Mouse (Mus musculus): ENCODE measurements around the gene Hist1h2bg. TPM values are rescaled to one million over a fixed set of nuclear protein-coding genes. Genes with fewer than 3 reads are reported as not detected.
A peak's percentile ranks its signal among the peaks of the same experiment; 100 is the strongest.

The Hist1h2bg gene
- total RNA-seq, 4 experiments from 2014 or later, result 57.3 to 67.6 (median 60.8) TPM

DNA sequence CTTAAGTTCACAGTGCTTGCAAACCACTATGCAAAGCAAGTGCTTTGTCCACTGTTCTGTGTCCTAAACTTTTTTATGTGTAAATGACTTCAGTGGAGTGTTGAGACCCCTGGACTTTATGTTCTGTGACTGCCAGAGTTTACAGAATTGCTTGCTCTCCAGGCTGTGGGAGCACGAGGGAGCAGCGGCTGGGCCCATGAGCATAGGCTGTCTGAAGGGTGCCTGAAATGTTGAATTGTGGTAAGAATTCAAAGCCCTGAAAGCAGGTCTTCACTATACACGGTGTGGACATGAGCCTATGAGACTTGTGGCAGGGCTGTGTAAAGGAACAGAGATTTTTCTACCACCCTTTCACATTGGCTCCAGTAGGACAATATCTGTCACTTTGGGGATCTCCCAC lies 40.4 kb downstream of the Hist1h2bg start:
- DNase-seq (ENCODE audit: low spot score in 2 of 2), result no peak

DNA sequence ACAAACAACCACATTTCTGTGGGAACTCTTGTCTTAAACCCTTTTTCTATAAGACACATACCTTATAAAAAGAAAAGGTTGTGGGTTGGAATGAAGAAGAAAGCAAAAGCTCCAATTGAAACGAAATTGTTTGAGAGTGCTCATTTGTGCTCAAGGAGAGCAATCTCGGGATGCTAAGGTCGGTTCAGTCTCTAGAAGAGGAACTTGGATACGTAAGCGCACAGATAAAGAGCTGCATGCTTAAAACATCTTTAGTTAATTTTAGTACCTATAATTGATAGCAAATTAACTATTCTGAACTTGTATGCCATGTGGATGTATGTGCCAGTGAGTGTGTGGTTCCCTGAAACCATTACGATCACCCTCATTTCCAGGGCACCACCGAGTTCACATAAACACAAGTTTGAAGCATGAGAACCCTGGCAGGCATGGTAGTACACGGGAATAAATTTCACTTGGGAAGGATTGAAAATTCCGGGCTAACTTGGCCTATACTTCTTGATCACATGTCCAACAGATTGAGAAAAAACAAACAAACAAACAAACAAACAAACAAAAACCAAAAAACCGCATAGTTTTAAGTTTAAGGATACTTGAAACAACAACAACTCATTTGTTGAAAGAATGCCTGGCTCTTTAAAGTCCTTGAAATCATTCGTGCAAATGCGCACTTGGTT lies 49.0 kb downstream of the Hist1h2bg start:
- DNase-seq (ENCODE audit: low spot score in 2 of 2), result no peak

DNA sequence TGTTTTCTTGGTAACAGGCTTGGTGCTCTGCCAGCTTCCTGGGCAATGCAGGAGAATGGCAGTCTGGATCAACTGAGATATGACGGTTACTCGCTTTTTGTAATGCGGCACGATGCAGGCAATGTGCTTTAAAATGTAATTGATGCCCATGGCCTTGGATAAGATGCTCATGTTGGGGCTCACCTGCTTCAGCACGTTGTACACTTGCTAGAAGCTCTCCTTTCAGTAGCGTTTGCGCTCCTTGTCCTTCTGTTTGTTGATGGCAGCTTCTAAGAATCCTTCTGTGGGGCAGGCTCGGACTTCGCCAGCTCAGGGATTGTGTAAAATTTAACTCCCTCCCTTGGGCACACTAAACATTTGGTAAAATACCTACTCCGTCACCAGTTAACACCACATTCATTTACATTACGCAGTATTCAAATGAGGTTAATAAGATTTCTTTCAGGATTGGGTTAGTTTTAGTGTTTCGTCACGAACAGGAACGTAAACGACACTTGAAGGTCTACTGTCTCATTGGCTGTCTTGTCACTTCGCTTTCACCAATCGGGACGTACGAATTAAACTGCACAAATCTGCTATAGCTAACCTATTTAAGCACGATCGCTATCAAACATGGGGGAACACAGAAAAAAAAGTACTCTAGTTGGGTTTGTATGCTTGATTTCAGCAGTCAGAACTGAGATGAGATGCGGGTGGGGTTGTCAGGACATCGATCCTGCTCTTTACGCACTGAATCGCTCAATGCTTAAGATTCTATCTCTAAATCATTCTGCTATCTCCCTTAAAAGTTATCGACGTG lies 49.7 kb downstream of the Hist1h2bg start, which contains the start of gene Hist1h2be:
Hist1h2be (minus strand) TSS at position 392 of the 799 bp plus-strand sequence.
- DNase-seq (ENCODE audit: low spot score in 2 of 2), result peak; percentile 73 to 85

Small RNAs within 50 kb of the gene (microRNA-seq; reads per million reads assigned to microRNA genes)
- gene Gm44297, result 0 reads per million in 2 experiments
- gene Gm44359, result 0 reads per million in 2 experiments
- 0 reads per million in 2 experiments for gene Gm44394

Other genes with a start within 250 kb of the Hist1h2bg start
- gene Zfp322a, start 202.2 kb upstream of the Hist1h2bg start, total RNA-seq (2022), result 10 to 100 TPM; 26.0 to 33.5 (median 30.2) TPM
- gene Abt1, start 147.5 kb upstream of the Hist1h2bg start, total RNA-seq (2022), result 1 to 10 TPM; 8.0 to 9.0 (median 8.7) TPM
- gene Btn1a1, start 105.5 kb upstream of the Hist1h2bg start, total RNA-seq (2022), result not detected
- 1 to 10 TPM in 2 of 4 experiments, under 1 TPM in 2; 0.80 to 1.9 (median 1.1) TPM for gene Btn2a2, start 82.5 kb upstream of the Hist1h2bg start, total RNA-seq (2022)
- gene Hist1h4h, start 40.3 kb upstream of the Hist1h2bg start, total RNA-seq (2022), result 100 to 1,000 TPM; 236 to 302 (median 261) TPM
- gene Hist1h2af, start 37.5 kb upstream of the Hist1h2bg start, total RNA-seq (2022), result 1 to 10 TPM in 3 of 4 experiments, not detected in 1; 1.6 to 6.5 (median 1.8) TPM
- 1 to 10 TPM; 1.2 to 3.4 (median 2.2) TPM for gene Hist1h3g, start 36.0 kb upstream of the Hist1h2bg start, total RNA-seq (2022)
- gene Hist1h2bh, start 28.0 kb upstream of the Hist1h2bg start, total RNA-seq (2022), result under 1 TPM; 0.34 to 0.73 (median 0.61) TPM
- 10 to 100 TPM; 12.5 to 15.7 (median 14.2) TPM for gene Hist1h3f, start 27.3 kb upstream of the Hist1h2bg start, total RNA-seq (2022)
- 100 to 1,000 TPM; 104 to 155 (median 119) TPM for gene Hist1h4f, start 19.7 kb upstream of the Hist1h2bg start, total RNA-seq (2022)
- gene Hist1h1d, start 18.1 kb upstream of the Hist1h2bg start, total RNA-seq (2022), result 1 to 10 TPM; 2.5 to 3.3 (median 2.8) TPM
- 10 to 100 TPM; 34.8 to 43.2 (median 40.0) TPM for gene Hist1h3e, start 9.0 kb upstream of the Hist1h2bg start, total RNA-seq (2022)
- 1 to 10 TPM; 3.3 to 7.7 (median 4.9) TPM for gene Hist1h2ae, start 176 bp upstream of the Hist1h2bg start, total RNA-seq (2022)
- 10 to 100 TPM; 19.2 to 30.0 (median 24.4) TPM for gene Hist1h2bf, start 2.8 kb downstream of the Hist1h2bg start, total RNA-seq (2022)
- gene Hist1h2ad, start 3.0 kb downstream of the Hist1h2bg start, total RNA-seq (2022), result 10 to 100 TPM in 1 of 4 experiments, 1 to 10 TPM in 3; 3.0 to 11.0 (median 5.7) TPM
- gene Hist1h3d, start 4.4 kb downstream of the Hist1h2bg start, total RNA-seq (2022), result 10 to 100 TPM in 2 of 4 experiments, 1 to 10 TPM in 2; 8.2 to 11.5 (median 10.5) TPM
- gene Hist1h4d, start 10.2 kb downstream of the Hist1h2bg start, total RNA-seq (2022), result 100 to 1,000 TPM; 106 to 128 (median 119) TPM
- gene Hist1h2be, start 49.7 kb downstream of the Hist1h2bg start, total RNA-seq (2022), result 10 to 100 TPM in 2 of 4 experiments, 1 to 10 TPM in 2; 7.9 to 10.8 (median 9.3) TPM
- 10 to 100 TPM; 36.1 to 50.5 (median 42.7) TPM for gene Hist1h1e, start 51.2 kb downstream of the Hist1h2bg start, total RNA-seq (2022)
- 1 to 10 TPM; 1.4 to 3.1 (median 2.7) TPM for gene Hist1h2ac, start 112.6 kb downstream of the Hist1h2bg start, total RNA-seq (2022)
- 10 to 100 TPM; 33.4 to 55.2 (median 44.8) TPM for gene Hist1h2bc, start 112.8 kb downstream of the Hist1h2bg start, total RNA-seq (2022)
- under 1 TPM in 1 of 4 experiments, not detected in 3; 0.50 TPM for gene Hist1h1t, start 124.4 kb downstream of the Hist1h2bg start, total RNA-seq (2022)
- gene Hist1h4c, start 127.1 kb downstream of the Hist1h2bg start, total RNA-seq (2022), result 10 to 100 TPM; 71.6 to 90.3 (median 85.0) TPM
- gene Hfe, start 139.5 kb downstream of the Hist1h2bg start, total RNA-seq (2022), result 1 to 10 TPM; 3.9 to 9.4 (median 7.0) TPM
- 10 to 100 TPM; 39.1 to 69.2 (median 53.5) TPM for gene Hist1h1c, start 167.4 kb downstream of the Hist1h2bg start, total RNA-seq (2022)
- 1 to 10 TPM in 3 of 4 experiments, not detected in 1; 1.7 to 3.1 (median 2.7) TPM for gene Hist1h3c, start 174.2 kb downstream of the Hist1h2bg start, total RNA-seq (2022)
- 10 to 100 TPM; 14.1 to 21.7 (median 16.7) TPM for gene Hist1h2bb, start 175.3 kb downstream of the Hist1h2bg start, total RNA-seq (2022)
- gene Hist1h2ab, start 179.7 kb downstream of the Hist1h2bg start, total RNA-seq (2022), result 10 to 100 TPM; 18.6 to 28.1 (median 23.5) TPM
- gene Hist1h3b, start 180.9 kb downstream of the Hist1h2bg start, total RNA-seq (2022), result 10 to 100 TPM in 2 of 4 experiments, 1 to 10 TPM in 2; 3.1 to 10.4 (median 8.0) TPM
- gene Hist1h4b, start 185.6 kb downstream of the Hist1h2bg start, total RNA-seq (2022), result 10 to 100 TPM; 47.4 to 67.0 (median 59.9) TPM
- 10 to 100 TPM; 31.9 to 42.9 (median 37.9) TPM for gene Hist1h4a, start 189.8 kb downstream of the Hist1h2bg start, total RNA-seq (2022)
- 10 to 100 TPM; 22.7 to 39.9 (median 29.0) TPM for gene Hist1h3a, start 191.0 kb downstream of the Hist1h2bg start, total RNA-seq (2022)
- gene Hist1h1a, start 192.3 kb downstream of the Hist1h2bg start, total RNA-seq (2022), result 10 to 100 TPM; 12.6 to 19.3 (median 16.9) TPM
- gene Trim38, start 198.5 kb downstream of the Hist1h2bg start, total RNA-seq (2022), result not detected
- gene Slc17a2, start 235.6 kb downstream of the Hist1h2bg start, total RNA-seq (2022), result not detected

Measured in layer of hippocampus, adult 8-10 months (tissue).